Mouse (Mus musculus) lung, adult 2 months (tissue): ENCODE measurements around the gene Arl3.

Experiments used
- CTCF ChIP-seq: fragments of 200-500 bp; IDR thresholded peaks from 2 replicates; pipeline ENCODE4 v1.5.1; 2011; ENCODE audit warnings: mild to moderate bottlenecking, low read length, control low read depth; ENCODE audit not compliant: insufficient read depth
- POLR2A ChIP-seq: fragments of 200-500 bp; IDR thresholded peaks from 2 replicates; pipeline ENCODE4 v1.6.1; 2011; ENCODE audit warnings: low read depth, mild to moderate bottlenecking, control low read depth, low read length, borderline replicate concordance; ENCODE audit errors: extremely low read depth

GRCm38 (mm10) chr19:46601491-46601890 lies 28.5 kb upstream of the Arl3 start:
- TF ChIP-seq CTCF (no peak), POLR2A (no peak)
